ENCODE assay signal across 8 mouse cellular contexts in genomic region chr11:59506713-59507074, GRCm38 (mm10). TPM values are rescaled to one million over a fixed set of nuclear protein-coding genes. Genes with fewer than 3 reads are reported as not detected.
DNase-seq lines count a peak whose midpoint lies in the region; ATAC-seq and TF ChIP-seq lines count a peak whose summit lies in the region.

No protein-coding gene starts in this region.

- H3K4me3 ChIP-seq in kidney, embryonic 14.5 days (ENCODE audit: low read length): peak overlapping the region; percentile 84
- H3K4me3 ChIP-seq in bone marrow macrophage, adult 2 months (ENCODE audit: insufficient read depth, low read length): peak overlapping the region; percentile 83
- peak overlapping the region; percentile 94 for H3K4me3 ChIP-seq in hindbrain, embryonic 14.5 days (replicated peaks; ENCODE audit: low read length)
- peak overlapping the region; percentile 85 for H3K4me3 ChIP-seq in midbrain, embryonic 14.5 days (replicated peaks; ENCODE audit: low read depth, low read length)

- H3K36me3 ChIP-seq in kidney, embryonic 14.5 days (ENCODE audit: control insufficient read depth, insufficient read depth, low read length): peaks cover 36% of the 10 kb centered on the region
- peaks cover 32% of the 10 kb centered on the region for H3K36me3 ChIP-seq in hindbrain, embryonic 14.5 days (replicated peaks; ENCODE audit: control insufficient read depth, insufficient read depth)
- peaks cover 36% of the 10 kb centered on the region for H3K36me3 ChIP-seq in midbrain, embryonic 14.5 days (ENCODE audit: control insufficient read depth, insufficient read depth, low read length)

- H3K4me2 ChIP-seq in kidney, embryonic 14.5 days (replicated peaks; ENCODE audit: low read depth, low read length): peak overlapping the region; percentile 88
- peak overlapping the region; percentile 75 for H3K4me2 ChIP-seq in hindbrain, embryonic 14.5 days (replicated peaks)
- H3K4me2 ChIP-seq in midbrain, embryonic 14.5 days (ENCODE audit: low read length): peak overlapping the region; percentile 95

- H3K9me3 ChIP-seq in kidney, embryonic 14.5 days (ENCODE audit: control insufficient read depth, low read length): no peaks in the 10 kb centered on the region
- no peaks in the 10 kb centered on the region for H3K9me3 ChIP-seq in hindbrain, embryonic 14.5 days (ENCODE audit: control insufficient read depth, low read length)
- no peaks in the 10 kb centered on the region for H3K9me3 ChIP-seq in midbrain, embryonic 14.5 days (ENCODE audit: control insufficient read depth, low read length)

- peak overlapping the region; percentile 95 for H3K9ac ChIP-seq in kidney, embryonic 14.5 days (ENCODE audit: low read depth, low read length)
- H3K9ac ChIP-seq in hindbrain, embryonic 14.5 days: peak overlapping the region; percentile 99
- peak overlapping the region; percentile 94 for H3K9ac ChIP-seq in midbrain, embryonic 14.5 days (replicated peaks; ENCODE audit: low read length)

- no peak for TF ChIP-seq CTCF in bone marrow macrophage, adult 2 months (IDR thresholded peaks at IDR 0.05; ENCODE audit: low read depth, low read length)

- no peak for DNase-seq in kidney, adult 18-20 months
- DNase-seq in hindbrain, embryonic 14.5 days (ENCODE audit: low spot score): peak; percentile 38
- no peak for DNase-seq in midbrain, embryonic 14.5 days
- DNase-seq in embryo, embryonic 9.5 days (ENCODE audit: extremely low spot score): no peak
- DNase-seq in cerebellum, adult 11 months: no peak
- DNase-seq in layer of hippocampus, adult 11-12 months (ENCODE audit: low spot score): no peak

- no peaks in the 10 kb centered on the region for H3K27me3 ChIP-seq in kidney, embryonic 14.5 days (ENCODE audit: control insufficient read depth, insufficient read depth, low read length)
- H3K27me3 ChIP-seq in hindbrain, embryonic 14.5 days (ENCODE audit: control insufficient read depth, insufficient read depth, low read length): no peaks in the 10 kb centered on the region
- no peaks in the 10 kb centered on the region for H3K27me3 ChIP-seq in midbrain, embryonic 14.5 days (ENCODE audit: control insufficient read depth, insufficient read depth, low read length)

- peak overlapping the region; percentile 93 for H3K27ac ChIP-seq in kidney, embryonic 14.5 days (ENCODE audit: low read depth, low read length)
- H3K27ac ChIP-seq in bone marrow macrophage, adult 2 months (ENCODE audit: insufficient read depth, low read depth, low read length): 0 out of 2 replicates have a peak overlapping the region, but pooled peaks have one; percentile 7
- H3K27ac ChIP-seq in hindbrain, embryonic 14.5 days: peak overlapping the region; percentile 87
- peak overlapping the region; percentile 91 for H3K27ac ChIP-seq in midbrain, embryonic 14.5 days (replicated peaks; ENCODE audit: low read depth, low read length)

- WGBS in kidney, embryonic 14.5 days: under 1% methylated on average over 14 of the region's 14 CpGs
- under 1% methylated on average over 14 of the region's 14 CpGs for WGBS in hindbrain, embryonic 14.5 days
- under 1% methylated on average over 14 of the region's 14 CpGs for WGBS in midbrain, embryonic 14.5 days

- peak; percentile 3; the same call in 1 of the 2 replicates for ATAC-seq in kidney, embryonic 14.5 days (ENCODE audit: low FRiP score, low TSS enrichment)
- ATAC-seq in hindbrain, embryonic 14.5 days (ENCODE audit: low FRiP score): peak; percentile 8; the same call in 1 of the 2 replicates
- ATAC-seq in midbrain, embryonic 14.5 days (ENCODE audit: low FRiP score, low TSS enrichment): 0 out of 2 replicates have a peak, but pooled peaks have one; percentile 13

- H3K4me1 ChIP-seq in kidney, embryonic 14.5 days (ENCODE audit: control insufficient read depth, insufficient read depth, low read length): peaks cover 13% of the 10 kb centered on the region; the same call in 1 of the 2 replicates
- H3K4me1 ChIP-seq in bone marrow macrophage, adult 2 months (ENCODE audit: control insufficient read depth, insufficient read depth, low read length): peaks cover 12% of the 10 kb centered on the region; the same call in 1 of the 2 replicates
- H3K4me1 ChIP-seq in hindbrain, embryonic 14.5 days (replicated peaks; ENCODE audit: control insufficient read depth, insufficient read depth, low read length): peaks cover 17% of the 10 kb centered on the region
- peaks cover 12% of the 10 kb centered on the region for H3K4me1 ChIP-seq in midbrain, embryonic 14.5 days (ENCODE audit: control insufficient read depth, insufficient read depth, low read length)

- no peak for TF ChIP-seq POLR2A in bone marrow macrophage, adult 2 months (IDR thresholded peaks at IDR 0.05; ENCODE audit: borderline replicate concordance, low read depth, low read length)

RNA-seq across cellular contexts. Expression of gene Zkscan17, which starts 19.9 kb away (rescaled TPM):
- polyA plus RNA-seq in kidney, embryonic 14.5 days (2014; fragmentation: Nextera tagmentation; extraction: Ambion mirVana): 17.9 and 27.4 TPM in 2 replicates
- 20.2 and 24.1 TPM in 2 replicates for polyA plus RNA-seq in bone marrow macrophage, adult 2 months (2012; ENCODE audit: insufficient read depth, insufficient read length, missing spikeins)
- polyA plus RNA-seq in hindbrain, embryonic 14.5 days (2014; fragmentation: Nextera tagmentation; extraction: Ambion mirVana): 12.3 and 13.7 TPM in 2 replicates
- polyA plus RNA-seq in midbrain, embryonic 14.5 days (2014; fragmentation: Nextera tagmentation; extraction: Ambion mirVana): 15.5 and 16.1 TPM in 2 replicates

RNA-seq across cellular contexts. Expression of gene Zfp867, which starts 34.4 kb away (rescaled TPM):
- polyA plus RNA-seq in kidney, embryonic 14.5 days (2014; fragmentation: Nextera tagmentation; extraction: Ambion mirVana): 9.9 and 10.3 TPM in 2 replicates
- polyA plus RNA-seq in bone marrow macrophage, adult 2 months (2012; ENCODE audit: insufficient read depth, insufficient read length, missing spikeins): 2.1 and 2.3 TPM in 2 replicates
- 13.7 and 16.3 TPM in 2 replicates for polyA plus RNA-seq in hindbrain, embryonic 14.5 days (2014; fragmentation: Nextera tagmentation; extraction: Ambion mirVana)
- 16.8 and 18.3 TPM in 2 replicates for polyA plus RNA-seq in midbrain, embryonic 14.5 days (2014; fragmentation: Nextera tagmentation; extraction: Ambion mirVana)

RNA-seq across cellular contexts. Expression of gene Nlrp3, which starts 34.7 kb away (rescaled TPM):
- 0.10 and 0.22 TPM in 2 replicates for polyA plus RNA-seq in kidney, embryonic 14.5 days (2014; fragmentation: Nextera tagmentation; extraction: Ambion mirVana)
- polyA plus RNA-seq in bone marrow macrophage, adult 2 months (2012; ENCODE audit: insufficient read depth, insufficient read length, missing spikeins): 50.6 and 52.3 TPM in 2 replicates
- 0.10 and 0.11 TPM in 2 replicates for polyA plus RNA-seq in hindbrain, embryonic 14.5 days (2014; fragmentation: Nextera tagmentation; extraction: Ambion mirVana)
- polyA plus RNA-seq in midbrain, embryonic 14.5 days (2014; fragmentation: Nextera tagmentation; extraction: Ambion mirVana): 0.35 TPM in 1 of 2 replicates, not detected in the other

RNA-seq across cellular contexts. Expression of gene Snap47, which starts 55.7 kb away (rescaled TPM):
- 98.4 and 108 TPM in 2 replicates for polyA plus RNA-seq in kidney, embryonic 14.5 days (2014; fragmentation: Nextera tagmentation; extraction: Ambion mirVana)
- polyA plus RNA-seq in bone marrow macrophage, adult 2 months (2012; ENCODE audit: insufficient read depth, insufficient read length, missing spikeins): 17.1 and 18.0 TPM in 2 replicates
- polyA plus RNA-seq in hindbrain, embryonic 14.5 days (2014; fragmentation: Nextera tagmentation; extraction: Ambion mirVana): 622 and 648 TPM in 2 replicates
- polyA plus RNA-seq in midbrain, embryonic 14.5 days (2014; fragmentation: Nextera tagmentation; extraction: Ambion mirVana): 525 and 579 TPM in 2 replicates

RNA-seq across cellular contexts. Expression of gene Jmjd4, which starts 56.8 kb away (rescaled TPM):
- polyA plus RNA-seq in kidney, embryonic 14.5 days (2014; fragmentation: Nextera tagmentation; extraction: Ambion mirVana): 10.2 and 15.1 TPM in 2 replicates
- polyA plus RNA-seq in bone marrow macrophage, adult 2 months (2012; ENCODE audit: insufficient read depth, insufficient read length, missing spikeins): 3.2 and 3.3 TPM in 2 replicates
- polyA plus RNA-seq in hindbrain, embryonic 14.5 days (2014; fragmentation: Nextera tagmentation; extraction: Ambion mirVana): 17.6 and 19.8 TPM in 2 replicates
- polyA plus RNA-seq in midbrain, embryonic 14.5 days (2014; fragmentation: Nextera tagmentation; extraction: Ambion mirVana): 15.4 and 16.6 TPM in 2 replicates

Comparison
In these comparisons a context has a peak if more than half of its experiments do, and no peak if none do; other contexts are left out.
1. H3K27ac ChIP-seq: peak in every context shown above with its lines; median percentile 93 in kidney, embryonic 14.5 days; 91 in midbrain, embryonic 14.5 days; 87 in hindbrain, embryonic 14.5 days; 7 in bone marrow macrophage, adult 2 months.
2. RNA of gene Nlrp3, which starts 34.7 kb away (polyA plus RNA-seq): 50.6 to 52.3 TPM in bone marrow macrophage, adult 2 months; 0.10 to 0.22 TPM in kidney, embryonic 14.5 days, 0.10 to 0.11 TPM in hindbrain, embryonic 14.5 days and 0.35 TPM in midbrain, embryonic 14.5 days; every median in the first group is over 10 times any median in the second.
3. Peak in every context shown above with its lines, with median percentiles within 50 percentile points of each other: ATAC-seq, H3K4me2 ChIP-seq, H3K4me3 ChIP-seq and H3K9ac ChIP-seq.